Mouse (Mus musculus) left cerebral cortex, adult 9 months (tissue): ENCODE measurements around the gene Oit3.
A peak's percentile ranks its signal among the peaks of the same experiment; 100 is the strongest.

Experiments used
- DNase-seq, 2 experiments: peaks; one replicate each; pipeline ENCODE4 v3.0.0; 2022; ENCODE audit warnings: low spot score in 2 of 2

The Oit3 gene

GRCm38 (mm10) chr10:59441735-59442134, at the start of gene Oit3:
Oit3 (minus strand) TSS chr10:59441778.
- no peak for DNase-seq

GRCm38 (mm10) chr10:59490920-59491319, 49.3 kb upstream of the Oit3 start:
- DNase-seq, result no peak

GRCm38 (mm10) chr10:59489411-59489810, 47.8 kb upstream of the Oit3 start:
- DNase-seq, result no peak

GRCm38 (mm10) chr10:59487351-59487750, 45.8 kb upstream of the Oit3 start:
- DNase-seq, result no peak

GRCm38 (mm10) chr10:59484318-59484717, 42.7 kb upstream of the Oit3 start:
- no peak for DNase-seq

GRCm38 (mm10) chr10:59481381-59481780, 39.8 kb upstream of the Oit3 start:
- no peak for DNase-seq

- DNase-seq, result peak in 1 of 2 experiments; percentile 42
Measured at GRCm38 (mm10) chr10:59470451-59470850, 28.9 kb upstream of the Oit3 start.

GRCm38 (mm10) chr10:59467297-59467696, 25.7 kb upstream of the Oit3 start:
- DNase-seq, result no peak

GRCm38 (mm10) chr10:59466626-59467025, 25.0 kb upstream of the Oit3 start:
- DNase-seq, result no peak

GRCm38 (mm10) chr10:59465546-59465945, 24.0 kb upstream of the Oit3 start:
- DNase-seq, result no peak

GRCm38 (mm10) chr10:59462307-59462706, 20.7 kb upstream of the Oit3 start:
- DNase-seq, result no peak

- DNase-seq, result peak in 1 of 2 experiments; percentile 66
Measured at GRCm38 (mm10) chr10:59459767-59460166, 18.2 kb upstream of the Oit3 start.

GRCm38 (mm10) chr10:59454631-59455030, 13.1 kb upstream of the Oit3 start:
- DNase-seq, result no peak

- DNase-seq, result peak in 1 of 2 experiments; percentile 18
Measured at GRCm38 (mm10) chr10:59451839-59452238, 10.3 kb upstream of the Oit3 start.

- peak; percentile 45 to 49 for DNase-seq
Measured at GRCm38 (mm10) chr10:59447546-59447945, 6.0 kb upstream of the Oit3 start.

GRCm38 (mm10) chr10:59446911-59447437, 5.4 kb upstream of the Oit3 start:
- DNase-seq, result peak in 1 of 2 experiments; percentile 26

GRCm38 (mm10) chr10:59444635-59445034, 3.1 kb upstream of the Oit3 start:
- DNase-seq, result no peak

- no peak for DNase-seq
Measured at GRCm38 (mm10) chr10:59444106-59444505, 2.5 kb upstream of the Oit3 start.

- DNase-seq, result no peak
Measured at GRCm38 (mm10) chr10:59443212-59443611, 1.6 kb upstream of the Oit3 start.

- no peak for DNase-seq
Measured at GRCm38 (mm10) chr10:59440177-59440576, 1.4 kb downstream of the Oit3 start.

GRCm38 (mm10) chr10:59439508-59439931, 2.1 kb downstream of the Oit3 start:
- DNase-seq, result no peak

GRCm38 (mm10) chr10:59438651-59439050, 2.9 kb downstream of the Oit3 start:
- DNase-seq, result no peak

GRCm38 (mm10) chr10:59435746-59436145, 5.8 kb downstream of the Oit3 start:
- no peak for DNase-seq

GRCm38 (mm10) chr10:59430701-59431218, 10.8 kb downstream of the Oit3 start:
- DNase-seq, result no peak
